Mouse (Mus musculus) fat pad, adult 2 months (tissue): ENCODE results near the gene Sh3d21.

ENCODE experiments used
- DNase-seq: peaks from one replicate; pipeline ENCODE4 v3.0.0-alpha.2; 2011; ENCODE audit warnings: low read depth, low spot score; ENCODE audit errors: extremely low read depth

Sh3d21 gene

GRCm38 (mm10) chr4:126147533-126148160, 15.6 kb downstream of the Sh3d21 start, which contains the start of gene Eva1b:
Gene Eva1b (plus strand): TSS chr4:126147744.
- DNase-seq: no peak

DNA sequence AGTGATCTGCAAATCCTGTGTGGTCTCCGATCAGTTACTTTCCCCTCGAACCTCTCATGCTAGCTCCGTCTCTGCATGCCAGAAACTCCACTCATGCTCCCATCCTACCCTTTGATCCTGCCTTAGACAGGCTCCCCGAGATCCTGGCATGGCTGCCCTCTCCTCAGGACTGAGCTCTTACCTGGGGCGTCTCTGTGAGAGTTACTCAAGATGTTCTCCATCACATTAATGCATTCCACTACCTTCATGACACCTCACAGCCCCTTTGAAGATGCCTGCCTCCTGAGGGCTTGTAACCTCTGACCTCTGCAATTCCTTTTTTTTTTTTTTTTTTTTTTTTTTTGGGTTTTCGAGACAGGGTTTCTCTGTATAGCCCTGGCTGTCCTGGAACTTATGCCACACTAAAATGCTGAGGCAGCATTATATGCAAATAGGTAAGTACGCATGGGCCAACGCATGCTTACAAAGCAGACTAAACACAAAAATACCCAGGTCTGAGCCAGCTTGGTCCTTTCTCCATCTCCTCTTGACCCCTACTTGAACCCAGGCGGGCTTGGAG, 16.2 kb downstream of the Sh3d21 start:
- DNase-seq: no peak

DNA sequence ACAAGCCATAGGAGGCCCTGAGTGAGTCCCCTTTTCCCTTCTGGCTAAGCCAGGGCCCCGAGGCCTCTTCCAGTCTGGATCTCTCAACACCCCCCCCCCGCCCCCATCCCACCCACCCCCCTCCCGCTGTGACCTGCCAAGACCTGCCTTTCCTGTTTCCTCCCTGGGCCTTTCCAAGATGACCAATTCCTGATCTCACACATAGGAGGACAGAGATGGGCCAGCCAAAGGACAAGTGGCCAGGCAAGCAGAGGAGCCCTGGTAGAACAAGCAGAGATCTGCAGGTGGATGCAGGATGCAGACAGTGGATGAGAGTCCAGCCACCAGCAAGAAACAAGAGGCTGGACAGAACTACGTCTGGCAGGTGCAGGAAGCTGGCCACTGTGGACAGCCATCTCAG, 17.9 kb downstream of the Sh3d21 start:
- no peak for DNase-seq

GRCm38 (mm10) chr4:126141021-126141420, 22.3 kb downstream of the Sh3d21 start:
- DNase-seq: no peak

GRCm38 (mm10) chr4:126137773-126138172, 25.5 kb downstream of the Sh3d21 start:
- DNase-seq: no peak

GRCm38 (mm10) chr4:126134639-126135038, 28.7 kb downstream of the Sh3d21 start:
- no peak for DNase-seq

GRCm38 (mm10) chr4:126134236-126134635, 29.1 kb downstream of the Sh3d21 start:
- no peak for DNase-seq

DNA sequence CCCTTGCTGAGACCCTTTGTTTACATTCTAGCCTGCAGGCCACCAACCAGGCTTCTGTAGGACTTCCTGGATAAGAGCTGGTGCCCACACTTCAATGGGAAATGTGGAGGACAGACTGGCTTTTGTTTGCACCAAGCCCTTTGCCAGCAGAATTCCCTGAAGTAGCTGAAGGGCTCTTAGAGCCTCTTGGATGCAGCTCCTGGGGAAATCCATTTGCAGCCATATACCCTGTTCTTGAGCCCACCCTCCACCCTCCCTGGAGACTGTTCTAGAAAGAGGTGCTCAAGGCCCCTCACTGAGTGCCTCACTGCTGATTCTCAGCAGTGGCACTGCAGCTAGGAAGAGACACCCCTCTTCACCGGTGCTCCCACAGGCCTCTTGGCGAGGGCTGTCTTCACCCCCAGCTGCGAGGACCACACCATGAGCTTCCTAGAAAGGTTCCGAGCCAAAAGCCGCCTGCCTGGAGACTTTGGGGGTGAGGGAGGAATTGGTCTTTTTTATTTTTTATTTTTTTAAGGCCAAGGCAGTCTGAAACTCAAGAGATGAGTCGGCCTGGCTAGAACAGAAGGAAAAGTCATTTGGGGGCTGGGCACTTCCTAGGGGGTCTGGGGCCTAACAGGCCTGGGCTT, 30.5 kb downstream of the Sh3d21 start:
- DNase-seq: no peak

- no peak for DNase-seq
Observed at GRCm38 (mm10) chr4:126131290-126132121, 31.8 kb downstream of the Sh3d21 start.

GRCm38 (mm10) chr4:126130502-126130901, 32.8 kb downstream of the Sh3d21 start:
- no peak for DNase-seq

GRCm38 (mm10) chr4:126123309-126124040, 39.8 kb downstream of the Sh3d21 start:
- DNase-seq: no peak

DNA sequence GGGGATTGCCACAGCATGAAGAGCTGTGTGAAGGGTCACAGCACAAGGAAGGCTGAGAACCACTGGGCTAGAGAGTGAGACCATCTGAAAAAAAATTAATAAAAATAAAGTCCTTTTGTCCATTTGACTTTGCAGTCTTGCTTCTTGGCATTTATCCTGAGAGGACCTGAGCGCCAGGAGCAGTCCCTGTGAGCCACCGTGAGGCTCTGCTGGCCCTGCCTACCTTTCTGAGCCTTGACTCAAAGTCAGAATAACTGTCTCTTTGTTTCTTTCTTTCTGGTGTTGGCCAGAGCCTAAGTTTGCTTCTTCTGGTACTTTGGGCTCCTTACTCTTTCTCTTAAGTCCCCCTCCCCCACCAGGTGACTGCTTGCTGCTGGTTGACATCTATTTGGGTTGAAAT, 42.8 kb downstream of the Sh3d21 start:
- no peak for DNase-seq

GRCm38 (mm10) chr4:126120052-126120451, 43.2 kb downstream of the Sh3d21 start:
- no peak for DNase-seq

GRCm38 (mm10) chr4:126119051-126119450, 44.2 kb downstream of the Sh3d21 start:
- no peak for DNase-seq

DNA sequence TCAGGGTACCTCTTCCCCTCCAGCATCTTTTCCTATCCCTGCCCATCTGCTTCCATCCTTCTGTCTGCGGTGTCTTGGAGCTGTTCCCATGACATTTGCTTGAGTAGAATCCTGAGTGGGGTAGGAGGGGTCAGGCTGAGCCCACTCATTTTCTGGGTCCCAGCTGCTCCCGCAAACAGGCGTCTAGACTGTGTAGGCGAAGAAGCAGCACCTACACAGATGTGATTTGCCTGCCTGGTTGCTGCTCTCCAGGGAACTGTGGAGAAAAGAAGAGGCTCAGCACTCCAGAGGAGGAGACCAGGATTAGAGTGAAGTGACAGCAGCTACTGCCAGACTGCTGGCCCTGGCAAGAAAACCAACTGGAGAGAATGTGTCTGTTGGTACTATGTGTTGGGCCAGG, 44.6 kb downstream of the Sh3d21 start:
- DNase-seq: no peak

GRCm38 (mm10) chr4:126117116-126117515, 46.2 kb downstream of the Sh3d21 start:
- no peak for DNase-seq

DNA sequence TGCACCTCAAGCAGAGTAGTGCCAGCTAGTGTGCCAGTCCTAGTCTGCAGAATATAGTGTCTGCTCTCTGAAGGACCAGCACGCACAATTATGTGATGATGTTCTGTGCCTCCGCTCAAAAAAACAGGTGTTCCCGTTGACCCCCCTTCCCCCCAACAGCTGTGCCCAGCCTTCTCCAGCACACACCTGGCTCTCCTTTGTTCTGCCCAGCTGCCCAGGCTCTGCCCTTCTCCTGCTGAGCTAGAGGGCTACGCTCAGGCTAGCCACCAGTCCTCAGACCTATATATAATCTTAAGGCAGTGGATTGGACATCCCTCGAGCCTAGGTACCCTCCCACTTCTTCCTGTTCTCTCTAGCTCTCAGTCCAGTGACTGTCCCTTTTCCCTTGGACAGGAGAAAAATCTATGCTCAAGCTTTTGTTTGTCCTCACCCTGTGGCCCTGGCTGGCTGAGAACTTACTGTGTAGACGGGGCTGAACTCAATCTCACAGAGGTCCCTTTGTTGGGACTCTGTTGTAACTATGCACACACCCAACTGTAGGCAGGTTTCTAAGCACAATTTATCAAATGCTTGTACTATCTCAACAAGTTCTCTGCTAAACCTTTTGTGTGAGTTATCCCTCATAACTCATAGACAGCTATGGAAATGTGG, 47.3 kb downstream of the Sh3d21 start:
- DNase-seq: no peak

DNA sequence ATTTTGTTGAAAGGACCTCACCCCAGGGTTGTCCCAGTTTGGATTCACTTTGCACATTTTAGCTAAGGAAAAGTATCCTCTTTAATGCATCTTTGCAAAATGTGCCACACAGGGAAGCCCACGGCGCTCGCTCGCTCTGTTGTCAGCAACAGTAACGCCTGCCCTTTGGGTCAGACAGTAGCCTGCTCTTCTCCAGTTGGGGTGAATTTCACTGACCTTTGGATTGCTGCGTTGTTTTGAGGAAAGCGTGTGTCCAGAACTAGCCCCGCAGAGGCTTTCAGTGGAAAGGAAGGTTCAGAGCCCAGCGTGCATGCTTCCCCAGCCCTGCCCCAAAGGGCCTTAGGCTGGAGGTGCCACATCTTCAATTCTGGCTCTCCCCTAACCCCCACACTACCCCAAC, 47.9 kb downstream of the Sh3d21 start:
- no peak for DNase-seq

GRCm38 (mm10) chr4:126113943-126114342, 49.3 kb downstream of the Sh3d21 start:
- DNase-seq: no peak

- DNase-seq: no peak
Observed at GRCm38 (mm10) chr4:126113243-126113642, 50.0 kb downstream of the Sh3d21 start.
